Mouse (Mus musculus): ENCODE measurements around the gene Vmn2r21.
"Not testable (repeated sequence)": the region's sequence is repeated elsewhere in the genome, so short reads cannot be mapped to it uniquely, and the experiment has no call there.

The Vmn2r21 gene

DNA sequence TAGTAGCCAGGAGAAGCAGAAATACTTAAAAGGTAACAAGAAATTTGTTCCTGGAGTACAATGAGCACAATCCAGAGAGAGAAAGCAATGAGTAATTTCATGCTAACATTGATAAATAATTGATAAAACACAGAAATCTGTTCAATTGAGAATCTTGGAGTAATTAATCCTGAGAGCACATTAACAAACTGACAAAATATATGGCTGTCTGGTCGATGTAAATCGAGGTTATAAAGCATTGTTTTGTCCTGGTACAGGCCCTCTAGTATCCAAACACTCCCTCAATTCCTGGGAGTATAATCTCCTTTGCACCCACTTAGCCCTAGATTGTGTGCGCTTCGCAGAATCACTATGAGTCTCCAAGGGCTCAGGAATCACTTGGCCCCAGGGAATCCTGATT lies at the start of gene Vmn2r21:
Gene Vmn2r21, minus strand, starts transcription at position 101 of the 400 bp plus-strand sequence.
- DNase-seq = not testable (repeated sequence)

DNA sequence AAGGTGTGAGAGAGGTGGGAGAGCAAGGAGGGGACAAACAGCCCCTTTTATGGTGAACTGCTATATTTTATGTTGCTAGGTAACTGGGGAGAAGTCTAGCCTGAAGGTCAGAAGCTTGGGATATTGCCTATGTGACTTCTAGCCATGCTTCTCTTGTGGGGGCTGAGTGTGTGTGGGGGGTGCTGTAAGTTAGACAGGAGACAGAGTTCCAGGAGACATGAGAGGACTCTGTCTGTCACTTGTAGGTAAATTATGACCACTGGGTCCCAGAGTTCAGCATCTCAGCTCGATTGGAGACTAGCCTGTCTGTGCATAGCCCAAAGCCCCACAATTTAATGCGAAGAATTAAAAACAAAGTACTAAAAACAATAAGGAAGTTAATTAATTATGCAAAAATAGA lies 41.5 kb upstream of the Vmn2r21 start:
- DNase-seq = not testable (repeated sequence)

DNA sequence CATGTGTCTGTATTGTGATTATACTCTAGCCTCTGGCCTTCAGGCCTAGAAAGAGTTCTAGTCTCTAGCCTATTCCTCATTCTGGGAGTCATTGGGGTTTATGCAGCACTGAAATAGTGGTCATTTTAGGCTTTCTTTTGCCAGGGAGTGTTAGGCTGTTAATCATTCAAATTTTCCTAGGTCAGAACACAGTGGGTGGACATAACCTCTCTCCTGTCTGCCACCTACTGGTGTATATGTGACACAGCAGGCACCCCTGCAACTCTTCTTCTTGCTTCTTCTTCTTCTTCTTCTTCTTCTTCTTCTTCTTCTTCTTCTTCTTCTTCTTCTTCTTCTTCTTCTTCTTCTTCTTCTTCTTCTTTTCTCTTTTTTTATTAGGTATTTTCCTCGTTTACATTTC lies 6.5 kb upstream of the Vmn2r21 start:
- not testable (repeated sequence) for DNase-seq

- not testable (repeated sequence) for DNase-seq
These were observed 10.8 kb downstream of the Vmn2r21 start for GRCm38 (mm10) chr6:123522263-123523011.

GRCm38 (mm10) chr6:123473045-123473444 lies 60.2 kb downstream of the Vmn2r21 start:
- DNase-seq = not testable (repeated sequence)

DNA sequence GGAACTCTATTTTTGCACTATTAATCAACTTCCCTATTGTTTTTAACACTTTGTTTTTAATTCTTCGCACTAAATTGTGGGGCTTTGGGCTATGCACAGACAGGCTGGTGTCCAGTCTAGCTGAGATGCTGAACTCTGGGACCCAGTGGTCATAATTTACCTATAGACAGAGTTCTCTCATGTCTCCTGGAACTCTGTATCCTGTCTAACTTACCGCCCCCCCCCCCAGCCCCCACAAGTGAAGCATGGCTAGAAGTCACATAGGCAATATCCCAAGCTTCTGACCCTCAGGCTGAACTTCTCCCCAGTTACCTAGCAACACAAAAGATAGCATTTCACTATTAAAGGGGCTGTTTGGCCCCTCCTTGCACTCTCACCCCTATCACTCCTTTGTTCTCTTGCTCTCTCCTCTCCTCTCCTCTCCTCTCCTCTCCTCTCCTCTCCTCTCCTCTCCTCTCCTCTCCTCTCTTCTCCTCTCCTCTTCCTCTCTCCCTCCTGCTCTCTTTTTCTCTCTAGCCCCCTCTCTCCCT lies 60.7 kb downstream of the Vmn2r21 start:
- not testable (repeated sequence) for DNase-seq

DNA sequence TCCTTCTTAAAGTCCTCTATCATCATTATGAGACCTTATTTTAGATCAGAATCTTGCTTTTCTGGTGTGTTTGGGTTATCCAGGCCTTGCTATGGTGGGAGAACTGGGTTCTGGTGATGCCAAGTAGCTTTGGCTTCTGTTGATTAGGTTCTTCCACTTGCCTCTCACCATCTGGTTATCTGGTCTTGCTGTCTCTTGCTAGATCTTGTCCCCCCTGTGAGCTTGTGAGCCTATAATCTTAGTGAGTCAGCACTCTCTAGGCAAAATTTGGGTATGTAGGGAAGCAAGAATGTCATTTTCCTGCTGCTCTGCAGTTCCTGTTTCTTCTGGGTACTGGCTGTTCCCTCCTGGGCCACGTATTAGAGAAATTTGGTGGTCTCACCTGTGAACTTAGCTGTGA lies 64.6 kb downstream of the Vmn2r21 start:
- not testable (repeated sequence) for DNase-seq

Data from kidney, adult 18-20 months (tissue).